Mouse (Mus musculus) adrenal gland, adult (tissue): Measurements from ENCODE around the gene Slc9a5.

Source experiments
- DNase-seq, 2 experiments: peaks; one replicate each; pipeline ENCODE4 v3.0.0; 2022 to 2023; ENCODE audit warnings: low spot score in 1 of 2; ENCODE audit not compliant: inconsistent age in 2 of 2

The Slc9a5 gene

GRCm38 (mm10) chr8:105348450-105349095 lies at the start of gene Slc9a5:
Gene Slc9a5, plus strand, starts transcription at chr8:105348843.
- DNase-seq: peak; percentile 73 to 82

DNA sequence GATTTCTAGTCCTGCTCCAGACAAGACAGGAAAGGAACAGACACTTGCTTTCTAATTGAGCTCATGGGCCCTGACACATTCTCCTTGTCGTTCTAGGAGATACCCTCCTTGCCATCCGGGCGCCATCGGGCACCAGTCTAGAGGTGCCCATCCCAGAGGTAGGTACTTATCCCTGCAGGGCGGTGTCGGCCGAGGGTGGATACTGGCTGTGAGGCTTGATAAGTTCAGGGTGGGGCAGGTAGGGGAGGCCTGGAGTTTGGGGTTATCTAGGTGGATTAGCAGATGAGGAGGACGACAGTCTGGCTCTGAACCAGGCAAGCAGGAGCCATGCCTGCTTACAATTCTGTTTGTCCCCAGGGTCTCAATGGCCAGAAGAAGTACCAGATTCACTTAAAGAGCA lies 48.7 kb upstream of the Slc9a5 start:
- no peak for DNase-seq

DNA sequence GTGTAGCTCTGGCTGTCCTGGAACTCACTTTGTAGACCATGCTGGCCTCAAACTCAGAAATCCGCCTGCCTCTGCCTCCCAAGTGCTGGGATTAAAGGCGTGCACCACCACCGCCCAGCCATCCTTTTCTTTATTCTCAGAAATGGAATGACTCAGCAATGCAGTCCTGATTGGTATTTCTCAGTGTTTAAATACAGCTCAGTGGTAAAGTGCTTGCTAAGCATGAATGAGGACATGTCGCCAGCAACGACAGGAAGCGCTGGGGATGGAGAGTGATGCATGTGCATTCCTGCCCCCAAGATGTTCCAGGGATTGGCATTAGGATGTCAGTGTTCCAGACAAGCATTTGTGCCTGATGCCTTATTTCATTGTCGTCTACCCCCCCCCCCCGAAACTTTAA lies 45.2 kb upstream of the Slc9a5 start:
- no peak for DNase-seq

DNA sequence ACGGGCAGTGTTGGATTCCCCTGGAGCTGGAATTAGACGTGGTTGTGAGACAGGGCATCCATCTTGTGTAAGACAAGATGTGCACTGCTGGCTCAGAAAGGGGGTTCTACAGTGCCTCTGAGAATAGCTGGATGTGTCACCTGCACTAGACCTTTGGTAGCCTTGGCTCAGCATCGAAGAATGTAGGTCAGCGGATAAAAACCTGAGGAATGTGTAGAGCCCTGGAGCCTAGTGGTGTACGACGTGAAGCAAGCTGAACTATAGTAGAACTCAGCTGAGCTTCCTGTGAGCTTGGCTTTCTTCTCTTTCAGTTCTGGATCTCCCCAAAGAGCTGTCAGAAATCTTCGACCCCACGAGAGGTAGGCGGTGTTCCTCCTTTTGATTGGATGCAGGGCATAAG lies 44.8 kb upstream of the Slc9a5 start:
- no peak for DNase-seq

GRCm38 (mm10) chr8:105304325-105305210 lies 44.1 kb upstream of the Slc9a5 start:
- peak in 1 of 2 experiments; percentile 62 for DNase-seq

- peak; percentile 76 to 90 for DNase-seq
Measured at GRCm38 (mm10) chr8:105305211-105306145, 43.2 kb upstream of the Slc9a5 start, which contains the start of gene Elmo3. Gene Elmo3, plus strand, starts transcription at chr8:105305601.

DNA sequence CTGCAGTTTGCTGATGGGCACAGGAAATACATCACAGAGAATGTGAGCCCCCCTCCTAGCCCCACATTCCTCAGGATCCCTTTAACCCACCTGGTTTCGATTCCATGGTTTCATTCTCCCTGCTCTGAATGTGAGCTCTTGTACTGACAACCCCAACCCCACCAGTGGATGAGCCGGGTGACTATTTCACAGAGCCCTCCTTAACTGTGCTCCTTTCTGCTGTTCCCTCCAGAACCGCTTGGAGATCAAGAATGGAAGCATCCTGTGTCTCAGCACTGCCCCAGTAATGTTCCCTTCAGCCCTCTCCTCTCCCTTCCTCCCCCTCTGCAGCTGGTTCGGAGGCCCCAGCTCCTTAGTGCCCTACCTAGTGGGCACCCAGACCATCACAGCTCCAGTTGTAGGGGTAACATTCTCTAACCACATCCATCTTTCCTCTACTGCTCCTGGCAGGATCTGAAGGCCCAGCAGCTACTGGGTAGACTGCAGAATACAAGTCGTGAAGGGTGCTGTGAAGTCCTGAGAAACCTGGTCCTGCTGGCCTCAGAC lies 42.4 kb upstream of the Slc9a5 start:
- peak in 1 of 2 experiments; percentile 66 for DNase-seq

DNA sequence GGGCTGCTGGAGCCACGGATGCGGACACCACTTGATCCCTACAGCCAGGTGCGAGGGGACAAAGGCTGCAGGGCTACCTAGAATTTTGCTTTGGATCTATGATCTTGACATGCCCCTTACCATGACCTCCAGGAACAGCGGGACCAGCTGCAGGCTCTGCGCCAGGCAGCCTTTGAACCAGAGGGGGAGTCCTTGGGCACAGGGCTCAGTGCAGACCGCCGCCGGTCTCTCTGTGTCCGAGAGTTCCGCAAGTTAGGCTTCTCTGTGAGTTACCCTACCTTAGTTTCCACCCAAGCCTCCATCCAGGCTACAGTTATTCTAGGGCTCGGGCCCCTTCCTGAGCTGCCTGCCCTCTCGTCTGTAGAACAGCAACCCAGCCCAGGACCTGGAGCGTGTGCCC lies 41.0 kb upstream of the Slc9a5 start:
- DNase-seq: no peak

- DNase-seq: no peak
Measured at GRCm38 (mm10) chr8:105308428-105308827, 40.2 kb upstream of the Slc9a5 start.

DNA sequence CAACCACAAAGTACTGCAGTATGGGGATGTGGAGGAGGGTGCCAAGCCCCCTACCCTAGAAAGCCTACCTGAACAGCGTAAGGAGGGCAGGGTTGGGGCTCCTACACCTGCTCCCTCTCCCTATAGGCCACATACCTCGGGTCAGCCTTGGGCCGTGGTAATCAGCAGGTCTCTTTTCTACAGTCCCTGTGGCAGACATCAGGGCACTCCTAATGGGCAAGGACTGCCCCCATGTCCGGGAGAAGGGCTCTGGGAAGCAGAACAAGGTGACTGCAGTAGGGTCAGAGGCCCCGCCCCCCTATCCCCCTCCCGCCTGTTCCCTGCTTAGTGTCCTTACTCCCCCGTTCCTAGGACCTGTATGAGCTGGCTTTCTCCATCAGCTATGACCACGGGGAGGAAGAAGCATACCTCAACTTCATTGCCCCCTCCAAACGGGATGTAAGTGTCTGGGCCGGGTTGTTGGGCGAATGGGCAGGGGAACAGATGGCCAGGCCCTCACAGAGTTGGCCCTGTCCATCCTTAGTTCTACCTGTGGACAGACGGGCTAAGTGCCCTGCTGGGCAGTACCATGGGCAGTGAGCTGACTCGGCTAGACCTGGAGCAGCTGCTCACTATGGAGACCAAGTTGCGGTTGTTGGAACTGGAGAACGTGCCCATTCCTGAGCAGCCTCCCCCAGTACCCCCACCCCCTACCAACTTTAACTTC lies 39.3 kb upstream of the Slc9a5 start:
- no peak for DNase-seq

DNA sequence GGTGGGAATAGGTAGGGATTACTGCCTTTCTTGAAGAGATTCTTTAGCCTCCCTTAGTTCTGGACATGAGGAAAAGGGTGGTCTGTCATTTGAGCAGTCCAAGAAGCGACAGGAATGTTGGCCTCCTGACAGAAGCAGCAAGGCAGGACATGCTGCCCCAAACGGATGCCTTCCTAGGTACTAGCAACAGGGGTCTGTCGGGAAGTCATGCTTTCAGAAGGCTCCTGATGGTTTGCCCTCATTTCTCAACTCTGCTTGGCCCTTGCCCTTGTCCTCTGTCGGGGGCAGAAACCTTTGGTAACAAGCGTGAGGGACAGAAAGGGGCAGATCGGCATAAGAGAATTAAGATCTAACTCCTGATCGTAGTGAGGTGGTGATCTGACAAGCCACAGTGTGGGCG lies 38.5 kb upstream of the Slc9a5 start:
- no peak for DNase-seq

GRCm38 (mm10) chr8:105311718-105312117 lies 36.9 kb upstream of the Slc9a5 start:
- DNase-seq: no peak

- no peak for DNase-seq
Measured at GRCm38 (mm10) chr8:105312891-105313481, 35.7 kb upstream of the Slc9a5 start.

DNA sequence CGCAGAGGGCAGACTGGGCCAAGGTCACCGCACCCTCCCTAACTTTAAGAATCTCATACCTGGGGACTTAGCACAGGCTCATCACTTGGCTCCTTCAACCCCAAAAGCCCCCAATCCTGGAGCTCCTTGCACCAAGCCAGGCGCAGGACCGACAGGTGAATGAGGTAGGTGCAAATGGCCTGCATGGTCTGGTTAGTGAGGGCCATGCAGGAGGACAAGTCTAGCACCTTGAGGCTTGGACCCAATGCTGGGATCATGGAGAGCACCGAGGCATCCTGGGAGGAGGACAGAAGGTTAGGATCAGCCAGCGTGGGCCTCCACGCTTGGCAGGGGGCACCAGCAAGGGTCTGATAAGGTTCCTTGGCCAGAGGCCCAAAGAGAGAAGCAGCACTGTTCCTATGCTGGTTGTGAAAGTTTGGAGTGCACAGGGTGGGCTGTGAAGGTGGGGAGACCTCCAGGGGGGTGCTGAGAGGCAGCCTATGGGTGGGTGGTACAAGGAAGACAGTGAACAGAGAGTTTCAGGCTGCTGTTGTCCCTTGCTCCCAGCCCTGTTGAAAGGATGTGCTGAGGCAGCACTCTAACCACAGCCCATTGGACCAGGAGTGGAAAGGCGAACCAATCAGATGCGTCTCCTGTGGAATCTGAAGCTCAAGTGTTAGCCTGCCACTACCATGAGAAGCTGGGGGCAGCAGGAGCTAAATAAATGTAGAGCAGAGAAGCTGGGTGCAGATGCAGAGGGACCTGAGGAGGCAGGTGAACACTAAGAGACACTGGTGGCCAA lies 34.8 kb upstream of the Slc9a5 start:
- no peak for DNase-seq

DNA sequence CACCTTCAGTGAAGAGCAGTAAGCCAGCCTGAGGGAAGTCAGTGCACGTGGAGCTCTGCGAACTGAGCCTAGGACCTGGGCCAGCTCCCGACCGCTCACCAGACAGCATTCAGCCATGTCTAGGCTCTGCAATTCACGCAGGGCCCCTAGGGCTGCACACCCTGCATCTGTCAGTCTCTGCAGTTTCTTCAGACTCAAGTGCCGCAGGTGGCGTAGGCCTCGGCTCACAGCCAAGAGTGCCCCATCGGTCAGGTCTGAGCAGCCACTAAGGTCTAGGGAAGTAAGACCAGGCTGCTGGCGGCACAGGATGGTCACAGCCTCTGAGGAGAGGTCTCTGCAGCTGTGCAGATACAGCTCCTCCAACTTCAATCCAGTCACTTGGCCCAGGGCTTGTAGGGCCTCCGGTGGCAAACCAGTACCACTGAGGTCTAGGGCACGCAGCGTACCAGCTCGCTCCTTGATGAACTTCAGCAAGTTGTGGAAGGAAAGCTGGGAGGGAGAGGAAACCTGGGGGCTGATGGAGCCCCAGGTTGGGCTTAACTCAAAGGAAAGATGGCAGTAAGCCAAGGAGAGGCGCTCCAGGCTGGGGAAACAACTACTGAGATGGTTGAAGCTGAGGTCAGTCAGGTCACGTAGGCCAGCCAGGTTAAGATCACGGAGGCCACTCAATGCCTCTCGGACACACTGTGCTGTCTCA lies 33.4 kb upstream of the Slc9a5 start:
- DNase-seq: no peak

- peak; percentile 53 to 64 for DNase-seq
Measured at GRCm38 (mm10) chr8:105317941-105318340, 30.7 kb upstream of the Slc9a5 start.

DNA sequence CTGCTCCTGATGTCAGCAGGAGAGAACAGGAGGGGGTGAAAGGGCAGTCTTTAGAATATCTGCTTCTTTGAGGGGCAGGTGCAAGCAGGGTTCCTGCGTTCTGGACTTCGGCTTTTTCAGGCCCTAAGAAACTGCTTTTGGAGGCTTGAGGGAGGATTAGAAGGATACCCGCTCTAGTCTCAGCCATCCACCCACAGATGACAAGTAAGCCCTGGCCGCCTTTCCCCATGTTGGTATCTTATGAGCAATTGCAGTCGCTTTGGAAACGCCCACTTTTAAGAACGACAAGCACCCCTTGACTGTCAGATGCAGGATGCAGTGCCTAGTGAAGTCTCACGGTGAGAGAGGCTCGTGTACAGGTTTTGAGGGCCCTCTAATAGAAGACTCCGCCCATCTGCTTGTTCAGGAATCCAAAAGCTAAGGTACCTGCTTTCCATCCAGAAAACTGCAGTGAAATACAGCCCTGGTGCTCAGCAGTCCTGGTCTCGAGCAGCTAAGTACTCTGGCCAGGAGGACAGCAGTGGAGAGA lies 29.9 kb upstream of the Slc9a5 start:
- no peak for DNase-seq

GRCm38 (mm10) chr8:105323183-105323582 lies 25.5 kb upstream of the Slc9a5 start:
- no peak for DNase-seq
